Mouse (Mus musculus): ENCODE data around the gene Klhl8. TPM values are rescaled to one million over a fixed set of nuclear protein-coding genes. Genes with fewer than 3 reads are reported as not detected.
A peak's percentile ranks its signal among the peaks of the same experiment; 100 is the strongest.
"Not testable (repeated sequence)": the region's sequence is repeated elsewhere in the genome, so short reads cannot be mapped to it uniquely, and the experiment has no call there.

Klhl8 gene
- 4.9 and 5.1 TPM in 2 replicates for polyA plus RNA-seq (2011; ENCODE audit: insufficient read length, low read depth, missing spikeins)

- no peaks in the 10 kb centered on the region for H3K4me1 ChIP-seq (ENCODE audit: control insufficient read depth, insufficient read depth, low read length)
- peak within 1 kb of the TSS; percentile 57 for H3K4me3 ChIP-seq (ENCODE audit: insufficient read depth, low read length)
- TF ChIP-seq POLR2A (IDR thresholded peaks at IDR 0.05; ENCODE audit: low read depth, low read length) (peak; percentile 57; the same call in 1 of the 2 replicates), CTCF (IDR thresholded peaks at IDR 0.05; ENCODE audit: borderline replicate concordance, insufficient read depth, low read length) (no peak)
Observed at GRCm38 (mm10) chr5:103910748-103911409, at the start of gene Klhl8. Gene Klhl8, minus strand, starts transcription at chr5:103911259.

GRCm38 (mm10) chr5:103954638-103955037, 43.6 kb upstream of the Klhl8 start:
- TF ChIP-seq CTCF (IDR thresholded peaks at IDR 0.05; ENCODE audit: borderline replicate concordance, insufficient read depth, low read length) (no peak), POLR2A (IDR thresholded peaks at IDR 0.05; ENCODE audit: low read depth, low read length) (no peak)
- no peak overlapping the region for H3K27ac ChIP-seq (ENCODE audit: insufficient read depth, low read length)
- H3K4me3 ChIP-seq (ENCODE audit: insufficient read depth, low read length), result no peak overlapping the region
- no peaks in the 10 kb centered on the region for H3K4me1 ChIP-seq (ENCODE audit: control insufficient read depth, insufficient read depth, low read length)

More at GRCm38 (mm10) chr5:103910748-103911409, at the start of gene Klhl8:
- no peak within 1 kb of the TSS for H3K27ac ChIP-seq (ENCODE audit: insufficient read depth, low read length)

DNA sequence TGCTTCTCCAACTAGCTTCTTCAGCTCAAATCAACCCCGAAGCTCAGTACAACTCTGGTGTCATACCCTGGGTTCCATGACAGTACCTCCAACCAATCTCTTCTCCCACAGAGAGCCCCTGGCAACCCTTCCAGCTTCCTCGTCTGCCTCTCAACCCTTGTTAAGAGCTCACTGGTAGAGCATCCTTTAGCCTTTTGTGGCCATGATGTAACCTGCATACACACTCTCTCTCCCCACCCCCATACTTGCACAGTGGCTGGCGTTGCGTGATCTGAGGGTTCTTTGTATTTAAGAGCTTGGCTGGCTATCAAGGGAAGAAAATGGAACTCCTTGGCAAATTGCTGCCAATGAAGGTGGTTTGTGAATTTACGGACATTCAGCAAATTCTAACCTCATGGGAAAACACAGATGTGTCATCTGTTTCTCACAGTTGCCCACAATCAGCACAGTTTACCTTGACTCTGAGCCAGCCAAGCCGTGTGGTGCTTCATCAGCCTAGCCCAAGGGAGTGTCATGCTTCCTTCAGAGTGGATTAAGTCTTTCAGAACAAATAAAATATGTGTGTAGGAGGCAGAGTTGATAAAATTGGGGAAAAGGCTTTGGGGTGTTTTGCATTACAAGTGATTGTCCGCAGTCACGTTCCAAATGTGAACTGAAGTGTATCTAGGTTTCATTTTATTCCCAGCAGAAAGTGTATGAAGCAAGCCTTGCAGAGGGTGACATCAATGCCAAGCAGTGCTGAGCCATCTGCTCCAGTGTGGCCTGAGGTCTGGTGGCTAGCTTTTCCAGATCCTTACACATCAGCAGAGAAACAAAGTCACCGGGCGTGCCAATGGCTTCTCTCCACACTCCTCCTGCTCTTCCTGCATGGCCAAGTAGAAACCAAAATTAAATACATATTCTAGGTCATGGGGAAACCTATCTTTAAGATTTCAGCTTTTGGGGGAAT, 42.4 kb upstream of the Klhl8 start:
- Histone ChIP-seq H3K27ac (ENCODE audit: insufficient read depth, low read length) (no peak overlapping the region), H3K4me3 (ENCODE audit: insufficient read depth, low read length) (no peak overlapping the region), H3K4me1 (ENCODE audit: control insufficient read depth, insufficient read depth, low read length) (no peaks in the 10 kb centered on the region)
- TF ChIP-seq POLR2A (IDR thresholded peaks at IDR 0.05; ENCODE audit: low read depth, low read length) (no peak), CTCF (IDR thresholded peaks at IDR 0.05; ENCODE audit: borderline replicate concordance, insufficient read depth, low read length) (no peak)

- not testable (repeated sequence) for H3K27ac ChIP-seq (ENCODE audit: insufficient read depth, low read length); H3K4me1 ChIP-seq (ENCODE audit: control insufficient read depth, insufficient read depth, low read length); H3K4me3 ChIP-seq (ENCODE audit: insufficient read depth, low read length)
Observed at GRCm38 (mm10) chr5:103950138-103950537, 39.1 kb upstream of the Klhl8 start.

- H3K4me3 ChIP-seq (ENCODE audit: insufficient read depth, low read length), result no peak overlapping the region
- TF ChIP-seq CTCF (IDR thresholded peaks at IDR 0.05; ENCODE audit: borderline replicate concordance, insufficient read depth, low read length) (no peak), POLR2A (IDR thresholded peaks at IDR 0.05; ENCODE audit: low read depth, low read length) (no peak)
- H3K27ac ChIP-seq (ENCODE audit: insufficient read depth, low read length), result no peak overlapping the region
- H3K4me1 ChIP-seq (ENCODE audit: control insufficient read depth, insufficient read depth, low read length), result no peaks in the 10 kb centered on the region
Observed at GRCm38 (mm10) chr5:103943183-103943582, 32.1 kb upstream of the Klhl8 start.

DNA sequence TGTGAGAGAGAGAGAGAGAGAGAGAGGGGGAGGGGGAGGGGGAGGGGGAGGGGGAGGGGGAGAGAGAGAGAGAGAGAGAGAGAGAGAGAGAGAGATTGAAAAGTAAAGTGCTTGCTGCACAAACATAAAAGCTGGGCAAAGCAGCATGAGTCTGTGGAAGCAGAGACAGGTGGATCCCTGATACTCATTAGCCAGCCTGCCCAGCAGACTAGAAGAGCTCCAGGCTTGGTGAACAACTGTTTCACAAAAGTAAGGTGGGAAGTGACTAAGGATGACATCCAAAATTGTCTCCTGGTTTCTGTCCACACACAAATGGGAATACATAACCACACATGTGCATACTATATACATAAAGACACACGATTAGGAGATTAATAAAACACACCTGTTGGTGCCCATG, 28.8 kb upstream of the Klhl8 start:
- Histone ChIP-seq H3K4me3 (ENCODE audit: insufficient read depth, low read length) (no peak overlapping the region), H3K27ac (ENCODE audit: insufficient read depth, low read length) (no peak overlapping the region), H3K4me1 (ENCODE audit: control insufficient read depth, insufficient read depth, low read length) (no peaks in the 10 kb centered on the region)
- no peak for TF ChIP-seq POLR2A (IDR thresholded peaks at IDR 0.05; ENCODE audit: low read depth, low read length)
- no peak for TF ChIP-seq CTCF (IDR thresholded peaks at IDR 0.05; ENCODE audit: borderline replicate concordance, insufficient read depth, low read length)

GRCm38 (mm10) chr5:103939350-103939652, 28.2 kb upstream of the Klhl8 start:
- no peak for TF ChIP-seq CTCF (IDR thresholded peaks at IDR 0.05; ENCODE audit: borderline replicate concordance, insufficient read depth, low read length)
- no peak for TF ChIP-seq POLR2A (IDR thresholded peaks at IDR 0.05; ENCODE audit: low read depth, low read length)
- H3K4me1 ChIP-seq (ENCODE audit: control insufficient read depth, insufficient read depth, low read length), result no peaks in the 10 kb centered on the region
- H3K4me3 ChIP-seq (ENCODE audit: insufficient read depth, low read length), result no peak overlapping the region
- no peak overlapping the region for H3K27ac ChIP-seq (ENCODE audit: insufficient read depth, low read length)

GRCm38 (mm10) chr5:103938547-103939349, 27.7 kb upstream of the Klhl8 start:
- H3K4me3 ChIP-seq (ENCODE audit: insufficient read depth, low read length), result no peak overlapping the region
- H3K27ac ChIP-seq (ENCODE audit: insufficient read depth, low read length), result no peak overlapping the region
- TF ChIP-seq POLR2A (IDR thresholded peaks at IDR 0.05; ENCODE audit: low read depth, low read length), result no peak
- TF ChIP-seq CTCF (IDR thresholded peaks at IDR 0.05; ENCODE audit: borderline replicate concordance, insufficient read depth, low read length), result no peak
- no peaks in the 10 kb centered on the region for H3K4me1 ChIP-seq (ENCODE audit: control insufficient read depth, insufficient read depth, low read length)

DNA sequence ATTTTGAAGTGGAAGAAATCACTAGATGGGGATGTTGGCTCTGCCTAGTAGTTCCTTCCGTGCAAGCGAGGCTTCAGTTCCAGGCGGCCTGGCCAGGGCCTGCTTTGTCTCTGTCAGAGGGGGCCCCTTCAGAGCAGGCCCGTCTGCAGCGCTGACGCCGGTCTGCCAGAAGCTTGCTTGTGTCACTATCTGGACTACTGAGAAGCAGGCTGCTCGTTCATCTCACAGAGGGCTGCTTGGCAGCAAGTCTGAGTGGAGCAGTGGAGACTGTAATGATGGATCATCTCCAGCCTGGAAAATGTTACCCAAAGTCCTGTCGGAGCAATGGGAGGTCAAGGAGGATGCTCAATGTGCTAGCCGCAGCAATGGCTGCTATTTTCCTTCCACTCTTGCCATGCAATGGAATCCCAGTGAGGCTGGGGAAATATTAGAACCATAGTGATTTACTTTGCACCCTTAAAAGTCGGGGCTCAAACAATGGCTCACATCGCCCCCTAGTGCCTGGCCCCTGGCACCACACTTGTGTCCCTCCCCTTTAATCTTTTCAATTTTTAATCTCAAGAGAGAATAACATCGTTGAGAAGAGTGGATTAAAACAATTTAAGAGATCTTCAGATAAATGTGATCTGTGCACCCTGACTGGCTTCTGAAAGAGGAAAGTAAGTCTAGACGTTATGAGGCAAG, 26.0 kb upstream of the Klhl8 start:
- TF ChIP-seq POLR2A (IDR thresholded peaks at IDR 0.05; ENCODE audit: low read depth, low read length), result no peak
- peak; percentile 47; the same call in 1 of the 2 replicates for TF ChIP-seq CTCF (IDR thresholded peaks at IDR 0.05; ENCODE audit: borderline replicate concordance, insufficient read depth, low read length)
- H3K4me1 ChIP-seq (ENCODE audit: control insufficient read depth, insufficient read depth, low read length), result no peaks in the 10 kb centered on the region
- H3K27ac ChIP-seq (ENCODE audit: insufficient read depth, low read length), result no peak overlapping the region
- H3K4me3 ChIP-seq (ENCODE audit: insufficient read depth, low read length), result no peak overlapping the region

DNA sequence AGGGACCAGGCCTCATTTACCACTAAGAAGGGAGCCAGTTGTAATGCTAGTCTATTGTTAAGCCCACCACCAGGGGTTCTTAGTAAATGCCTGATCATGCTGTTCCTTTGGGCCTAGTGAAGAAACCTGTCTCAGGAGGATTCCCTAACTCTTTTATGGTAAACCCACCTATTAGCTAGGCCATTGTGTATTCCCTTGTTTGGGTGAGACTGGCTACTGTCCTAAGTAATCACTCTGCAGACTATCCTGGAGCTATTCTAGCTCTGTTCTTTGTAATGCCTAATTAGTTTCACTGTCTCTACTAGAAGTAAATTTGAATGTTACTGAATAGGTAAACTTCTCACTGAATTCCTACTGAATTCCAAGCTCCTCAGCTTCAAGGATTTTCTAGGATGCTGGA, 20.9 kb upstream of the Klhl8 start:
- not testable (repeated sequence) for H3K27ac ChIP-seq (ENCODE audit: insufficient read depth, low read length); H3K4me3 ChIP-seq (ENCODE audit: insufficient read depth, low read length); H3K4me1 ChIP-seq (ENCODE audit: control insufficient read depth, insufficient read depth, low read length)

All from embryonic fibroblast, embryonic 13.5 days (primary cell).